Mouse (Mus musculus) ovary, postnatal 10 days (tissue): ENCODE measurements around the gene Crocc2.
"Not testable (repeated sequence)": the region's sequence is repeated elsewhere in the genome, so short reads cannot be mapped to it uniquely, and the experiment has no call there.

Experiments
- DNase-seq: peaks from one replicate; pipeline ENCODE4 v3.0.0; 2022; ENCODE audit warnings: low spot score

Crocc2 gene

DNA sequence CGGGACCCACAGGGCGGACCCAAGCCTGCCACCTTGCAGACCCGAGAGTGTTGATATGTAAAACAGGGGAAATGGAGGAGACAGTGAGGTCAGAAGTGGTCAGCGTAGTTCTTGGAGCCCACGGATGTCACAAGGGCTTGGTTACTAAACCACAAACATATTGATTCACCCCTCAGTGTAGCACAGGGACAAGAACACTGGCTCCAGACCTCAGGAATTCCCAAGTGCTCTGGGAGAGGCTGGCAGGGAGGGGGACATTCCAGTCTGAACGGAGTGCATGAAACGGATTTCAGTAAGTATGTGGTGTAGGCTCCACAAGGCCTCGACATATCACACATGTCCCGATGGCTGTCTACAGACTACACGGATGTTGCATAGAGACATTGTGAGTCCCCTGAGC lies 6.6 kb upstream of the Crocc2 start:
- no peak for DNase-seq

DNA sequence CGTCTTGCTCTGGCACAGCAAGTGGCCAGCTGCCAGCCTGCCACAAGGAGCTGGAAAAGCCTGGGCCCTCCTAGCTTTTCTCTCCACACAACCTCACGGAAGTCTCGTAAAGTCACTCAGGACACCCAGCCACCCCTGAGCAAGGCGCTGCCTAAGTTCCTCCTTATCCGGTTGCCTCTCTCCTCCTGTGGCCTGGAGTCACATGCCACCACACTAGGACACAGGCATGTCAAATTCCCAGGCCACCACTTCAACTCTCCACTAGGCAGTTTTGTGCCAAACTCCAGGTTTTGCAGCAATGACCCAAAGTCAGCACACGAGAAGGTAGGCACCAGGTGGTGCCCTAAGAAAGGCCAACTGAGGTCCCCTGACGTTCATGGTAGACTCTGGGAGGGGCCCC lies 5.9 kb upstream of the Crocc2 start:
- DNase-seq: no peak

DNA sequence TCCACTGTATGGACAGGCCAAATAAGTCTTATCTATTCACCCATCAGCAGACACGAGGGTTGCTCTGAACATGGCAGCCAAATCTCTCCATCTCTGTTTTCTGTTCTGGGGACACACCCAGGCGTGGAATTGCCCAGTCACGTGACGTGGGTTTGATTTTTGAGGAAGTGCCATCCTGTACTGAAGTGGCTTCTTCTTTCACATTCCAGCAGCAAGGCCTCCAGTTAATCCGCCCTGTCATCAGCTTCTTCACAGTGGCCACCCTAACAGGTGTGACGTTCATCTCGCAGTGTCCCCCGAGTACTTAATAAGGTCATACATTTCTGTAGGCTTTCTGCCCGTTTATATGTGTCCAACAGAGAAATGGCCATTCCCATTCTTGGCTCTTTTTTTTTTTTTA lies 3.1 kb upstream of the Crocc2 start:
- no peak for DNase-seq

DNA sequence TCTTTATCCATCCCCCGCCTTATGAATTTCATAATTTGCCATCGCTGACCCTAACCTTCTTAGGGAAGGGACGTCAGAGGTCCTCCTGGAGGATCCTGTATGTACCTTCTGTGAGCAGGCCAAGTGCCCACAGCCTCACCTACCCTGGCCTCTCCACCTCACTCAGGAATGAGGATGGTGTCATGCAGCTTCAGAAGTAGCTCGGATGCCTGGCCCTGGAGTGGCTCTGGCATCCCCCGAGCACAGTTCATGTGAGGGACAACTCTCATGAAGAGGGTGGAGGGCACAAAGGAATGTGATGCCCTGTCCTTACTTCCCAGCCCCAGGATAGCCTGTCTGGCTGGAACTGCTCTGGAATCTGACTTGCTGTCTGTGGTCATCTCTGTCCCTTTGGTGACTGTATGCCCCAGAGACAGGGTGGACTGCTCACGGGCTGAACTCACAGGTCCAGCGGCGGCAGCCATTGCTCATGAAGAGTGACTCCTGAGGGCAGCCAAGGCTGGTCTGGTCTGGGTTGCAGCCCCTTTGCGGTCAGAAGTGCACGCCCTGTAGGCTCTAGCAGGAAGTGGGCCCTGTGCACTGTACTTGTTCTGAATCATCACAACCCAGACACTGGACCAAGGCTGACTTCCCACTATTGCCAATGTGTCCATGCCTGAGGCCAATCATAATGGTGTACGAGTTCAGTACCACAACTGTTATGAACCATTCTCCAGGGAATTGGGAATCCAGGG lies 2.0 kb upstream of the Crocc2 start:
- DNase-seq: no peak

DNA sequence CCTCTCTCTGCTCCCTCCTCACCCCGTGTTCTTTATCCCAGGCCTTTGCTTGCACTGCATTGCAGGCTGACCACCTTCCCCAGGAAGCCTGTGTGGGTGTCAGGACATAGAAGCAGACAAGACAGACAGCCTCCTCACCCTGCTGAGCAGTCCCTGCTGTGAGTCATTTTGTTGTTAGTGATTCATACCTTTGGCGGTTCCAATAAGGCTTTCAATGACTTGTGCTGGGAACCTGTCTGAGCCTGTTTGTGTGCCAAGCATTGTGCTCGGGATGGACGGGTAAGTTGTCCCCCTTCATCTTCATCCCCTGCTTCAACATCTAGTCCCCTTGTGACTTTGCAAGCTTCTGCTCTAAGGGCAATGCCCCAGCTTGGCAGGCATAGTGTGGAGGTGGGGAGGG lies 5.1 kb downstream of the Crocc2 start:
- DNase-seq: no peak

DNA sequence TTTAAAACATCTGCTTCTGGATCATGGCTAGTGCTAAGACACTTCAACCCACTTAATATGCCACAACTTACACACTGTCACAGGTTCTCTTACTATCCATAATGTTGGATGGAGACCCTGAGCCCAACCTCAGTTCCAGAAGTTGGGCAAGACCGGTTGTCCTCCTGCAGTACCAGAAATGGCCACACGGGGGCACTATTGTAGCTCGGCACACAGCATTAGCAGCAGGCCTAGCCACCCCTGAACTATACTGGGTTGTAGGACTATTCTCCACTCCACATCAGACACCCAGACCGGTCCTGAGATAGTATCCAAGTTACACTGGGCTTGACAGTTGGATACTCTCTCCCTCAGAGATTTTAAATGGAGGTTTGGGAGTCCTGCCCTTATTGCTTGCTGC lies 5.9 kb downstream of the Crocc2 start:
- peak; percentile 87 for DNase-seq

DNA sequence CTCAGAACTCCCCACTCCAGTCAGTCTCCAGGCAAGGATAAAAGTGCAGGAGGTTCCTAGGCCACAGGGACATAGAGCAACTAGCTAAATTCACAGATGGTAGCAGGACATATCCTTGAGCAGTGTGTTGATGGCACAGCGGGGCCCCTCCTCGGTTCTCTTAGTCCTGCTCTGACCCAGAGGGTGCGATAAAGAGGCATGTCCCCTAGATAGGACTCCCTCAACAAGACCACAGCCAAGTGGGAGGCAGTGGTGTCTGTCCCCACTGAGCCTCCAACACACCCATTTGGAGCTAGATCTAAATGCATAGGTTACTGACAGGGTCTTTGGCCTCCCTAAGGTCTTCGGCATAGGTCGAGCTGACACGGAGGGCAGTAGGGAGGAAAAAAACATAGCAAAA lies 7.3 kb downstream of the Crocc2 start:
- no peak for DNase-seq

DNA sequence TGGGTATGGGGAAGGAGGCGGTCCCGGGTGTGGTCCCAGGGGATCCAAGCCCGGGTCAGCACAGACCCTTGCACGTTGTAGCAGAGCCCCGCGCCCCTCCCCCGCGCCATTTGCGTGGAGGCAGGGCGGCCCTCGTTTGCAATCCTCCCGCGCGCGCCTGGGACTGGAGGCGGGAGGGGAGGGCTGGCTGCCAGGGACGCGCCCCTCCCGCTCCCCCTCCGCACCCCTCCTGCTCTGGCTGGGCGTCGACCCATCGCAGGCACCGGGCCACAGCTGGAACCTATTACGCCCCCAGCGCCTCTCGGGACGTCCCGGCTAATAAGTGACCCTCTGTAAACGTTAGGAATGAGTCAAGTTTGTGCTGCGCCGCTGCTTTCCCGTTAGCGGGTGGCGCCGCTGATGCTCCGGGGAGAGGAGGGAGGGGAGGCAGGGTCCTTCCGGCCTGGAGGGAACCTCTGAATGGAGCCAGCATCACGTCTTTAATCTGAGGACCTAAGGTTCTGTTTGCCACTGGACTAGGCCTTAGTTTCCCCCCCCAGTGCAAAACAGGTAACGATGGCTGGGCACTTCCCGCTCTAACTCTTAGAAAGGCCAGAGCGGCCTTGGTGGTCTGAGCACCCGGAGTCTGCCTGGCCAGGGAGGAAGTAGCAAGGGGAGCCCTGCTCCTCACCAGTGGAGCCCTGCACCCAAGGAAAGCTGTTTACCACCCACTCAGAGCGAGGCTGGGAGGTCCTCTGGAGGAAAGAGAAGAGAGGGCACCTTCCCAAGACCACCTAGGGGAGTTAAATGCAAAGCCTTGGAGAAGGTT lies 8.2 kb downstream of the Crocc2 start:
- DNase-seq: peak; percentile 75

DNA sequence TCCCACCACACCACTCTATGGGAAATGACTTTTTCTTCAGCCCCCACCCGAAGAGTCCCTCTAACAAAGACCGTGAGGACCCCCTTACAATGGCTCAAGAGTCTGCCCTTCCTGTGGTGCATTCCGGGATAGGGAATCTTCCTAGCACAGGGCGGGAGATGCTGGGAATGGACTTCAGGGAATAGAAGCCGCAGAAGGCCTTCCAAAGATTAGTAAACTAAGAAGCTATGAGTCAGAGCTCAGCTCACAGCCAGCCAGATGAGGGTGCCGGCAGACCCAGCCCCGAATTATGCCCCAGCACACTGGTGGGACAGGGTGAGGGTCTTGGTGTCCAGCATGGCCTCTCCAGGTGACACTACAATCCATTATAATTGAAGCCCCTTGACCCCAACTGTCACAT lies 13.8 kb downstream of the Crocc2 start:
- no peak for DNase-seq

DNA sequence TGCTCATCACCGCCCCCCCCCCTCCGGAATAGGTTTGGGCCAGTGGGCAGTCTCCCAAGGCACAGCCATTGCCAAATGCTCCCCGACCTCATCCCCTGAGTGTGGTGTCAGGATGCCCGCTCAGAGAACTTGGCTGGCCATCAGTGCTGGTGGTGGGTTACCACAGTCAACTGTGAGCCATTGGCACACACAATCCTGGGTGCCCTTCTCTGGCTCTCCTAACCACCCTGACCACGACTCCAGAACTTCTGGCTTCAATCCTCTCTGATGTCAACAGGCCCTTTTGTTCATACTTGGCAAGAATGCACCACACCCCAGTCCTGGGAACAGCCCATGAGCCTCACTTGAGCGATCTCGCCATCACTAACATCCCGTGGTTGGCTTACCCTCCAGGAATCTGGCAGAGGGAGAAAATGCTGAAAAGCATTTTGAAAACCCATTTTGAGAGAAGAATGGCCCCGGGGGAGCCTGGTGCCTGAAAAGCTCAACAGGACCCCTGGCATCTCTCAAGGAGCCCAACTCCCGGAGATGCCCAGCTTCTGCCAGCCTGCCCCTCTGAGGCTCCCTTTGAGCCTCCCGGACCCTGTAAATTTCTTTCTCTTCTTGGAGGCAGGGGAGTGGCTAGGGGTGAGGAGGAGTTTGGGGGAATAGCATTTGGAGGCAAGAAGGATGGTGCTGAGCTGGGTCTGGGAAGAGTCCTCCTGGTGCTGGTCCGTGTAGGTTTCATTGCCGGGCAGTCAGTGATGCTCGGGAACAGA lies 15.7 kb downstream of the Crocc2 start:
- DNase-seq: no peak

DNA sequence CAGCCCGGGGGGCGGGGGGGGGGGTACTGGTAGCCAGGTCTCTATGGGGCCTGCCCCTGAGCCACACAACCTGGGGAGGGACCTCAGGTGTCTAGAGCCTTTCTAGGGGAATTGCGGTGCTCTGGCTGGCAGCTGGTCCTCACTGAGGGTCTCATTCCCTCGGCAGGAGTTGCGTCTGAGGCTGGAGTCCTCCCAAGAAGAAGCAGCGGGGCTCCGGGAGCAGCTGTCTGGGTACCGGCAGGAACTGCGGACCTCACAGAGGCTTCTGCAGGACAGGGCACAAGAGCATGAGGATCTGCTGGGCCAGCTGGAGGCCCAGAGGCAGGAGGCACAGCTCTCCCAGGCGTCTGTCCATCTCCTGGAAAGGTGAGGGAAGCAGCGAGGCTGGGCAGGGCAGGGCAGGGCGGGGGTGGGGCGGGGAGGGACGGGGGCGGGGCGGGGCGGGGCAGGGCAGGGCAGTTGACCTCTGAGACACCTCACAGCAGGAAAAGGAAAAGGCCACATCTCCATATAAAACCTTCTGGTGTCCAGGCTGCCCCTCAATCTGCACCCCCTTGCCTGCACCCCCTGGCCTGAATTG lies 22.3 kb downstream of the Crocc2 start:
- no peak for DNase-seq

DNA sequence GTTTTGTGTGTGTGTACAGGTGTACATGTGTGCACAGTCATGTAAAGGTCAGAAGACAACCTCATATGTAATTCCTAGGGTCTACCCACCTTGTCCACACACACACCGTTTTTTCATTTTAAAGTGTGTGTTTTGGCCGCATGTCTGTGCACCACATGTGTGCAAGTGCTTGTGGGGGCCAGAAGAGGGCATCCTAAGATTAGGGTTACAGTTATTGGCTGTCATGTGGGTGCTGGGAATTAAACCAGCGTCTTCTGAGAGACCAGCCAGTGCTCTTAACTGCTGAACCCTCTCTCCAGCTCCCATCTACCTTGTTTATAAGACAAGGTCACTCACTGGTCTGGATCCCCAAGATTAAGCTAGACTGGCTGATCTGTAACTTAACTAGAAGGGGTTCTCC lies 26.4 kb downstream of the Crocc2 start:
- DNase-seq: no peak

DNA sequence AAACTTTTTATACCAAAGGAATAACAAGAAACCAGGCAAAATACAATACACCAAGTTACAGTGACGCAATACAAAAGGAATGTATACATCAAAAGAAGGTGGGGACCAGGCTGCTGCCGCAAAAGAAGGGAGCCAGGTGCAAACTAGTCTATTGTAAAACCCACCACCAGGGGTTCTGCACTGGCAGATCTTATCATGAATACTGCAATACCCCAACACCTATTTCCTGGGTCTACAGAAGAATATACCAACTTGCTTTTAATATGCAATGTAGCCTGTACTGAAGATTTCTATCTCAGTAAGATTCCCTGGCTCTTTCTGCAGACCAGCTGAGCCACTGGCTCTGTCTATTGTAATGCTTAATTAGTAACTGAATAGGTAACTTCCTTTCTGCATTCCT lies 28.9 kb downstream of the Crocc2 start:
- DNase-seq: not testable (repeated sequence)

DNA sequence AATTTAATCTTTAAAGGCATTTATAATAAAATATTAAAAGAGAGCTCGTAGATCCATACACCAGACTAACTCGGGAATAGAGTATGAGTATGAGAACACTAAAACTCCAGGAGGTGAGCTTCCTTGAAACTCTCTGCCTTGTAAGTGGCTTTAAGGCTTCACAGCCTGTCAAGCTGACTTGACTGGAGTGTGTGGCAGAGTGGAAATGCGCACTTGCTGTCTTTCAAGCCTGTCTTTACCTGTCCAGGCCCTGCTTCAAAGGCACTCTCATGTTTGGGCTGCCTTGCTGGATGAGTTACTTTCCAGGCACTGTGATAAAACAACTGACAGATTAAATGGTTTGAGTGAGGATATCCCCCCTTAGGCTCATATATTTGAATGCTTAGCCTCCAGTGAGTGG lies 29.4 kb downstream of the Crocc2 start:
- no peak for DNase-seq

DNA sequence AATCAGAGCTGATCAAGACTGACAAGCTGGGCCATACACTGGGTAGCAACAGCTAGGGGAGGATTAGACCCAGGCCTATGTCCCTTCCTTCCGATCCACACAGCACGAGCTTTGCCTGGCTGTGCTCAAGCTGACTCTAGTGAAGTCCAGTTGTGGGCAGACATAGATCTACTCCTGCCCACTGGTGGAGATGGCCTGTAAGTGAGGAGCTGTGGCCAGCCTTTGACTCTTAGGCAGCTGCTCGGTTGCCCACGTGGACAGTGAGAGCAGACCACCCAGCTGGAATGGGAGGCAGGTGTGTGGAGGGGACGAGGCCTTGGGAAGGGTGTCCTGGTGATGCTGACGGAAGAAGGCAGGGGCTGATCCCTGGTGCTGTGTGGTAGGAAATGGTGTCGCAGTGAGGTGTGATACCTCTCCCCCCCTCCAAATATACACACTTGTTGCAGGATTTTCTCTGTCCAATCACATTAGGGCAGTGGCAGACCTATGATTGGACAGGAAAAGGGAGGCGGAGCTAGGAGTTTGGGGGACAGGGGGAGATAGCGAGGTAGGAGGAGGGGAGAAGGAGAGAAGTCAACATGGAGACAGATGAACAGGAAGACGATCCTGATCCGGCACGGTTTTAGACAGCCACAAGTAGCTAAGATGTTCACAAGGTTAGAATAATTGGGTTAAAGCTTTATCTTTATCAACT lies 37.9 kb downstream of the Crocc2 start:
- no peak for DNase-seq

DNA sequence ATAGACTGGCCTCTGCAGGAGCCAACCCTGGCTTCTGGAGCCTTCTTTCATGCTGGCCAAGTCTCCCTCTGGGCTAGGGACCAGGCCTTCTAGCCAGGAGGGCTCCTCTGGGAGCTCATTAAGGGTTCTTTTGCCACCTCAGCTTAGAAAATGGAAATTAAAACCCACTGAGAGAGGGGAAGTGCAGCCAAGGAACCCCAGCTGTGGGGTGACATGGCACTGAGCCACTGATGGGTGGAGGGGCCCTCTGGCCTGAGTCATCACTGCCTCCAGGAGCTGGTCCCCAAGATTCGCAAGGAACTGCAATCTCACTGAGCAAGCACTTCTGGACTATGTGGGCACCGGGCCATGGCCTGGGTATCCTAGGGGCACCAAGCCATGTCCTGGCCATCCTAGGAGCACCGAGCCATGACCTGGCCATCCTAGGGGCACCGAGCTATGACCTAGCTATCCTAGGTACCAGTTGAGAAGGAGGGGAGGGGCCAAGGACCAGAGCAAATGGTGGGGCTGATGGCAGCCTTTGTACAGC lies 39.1 kb downstream of the Crocc2 start:
- DNase-seq: no peak

DNA sequence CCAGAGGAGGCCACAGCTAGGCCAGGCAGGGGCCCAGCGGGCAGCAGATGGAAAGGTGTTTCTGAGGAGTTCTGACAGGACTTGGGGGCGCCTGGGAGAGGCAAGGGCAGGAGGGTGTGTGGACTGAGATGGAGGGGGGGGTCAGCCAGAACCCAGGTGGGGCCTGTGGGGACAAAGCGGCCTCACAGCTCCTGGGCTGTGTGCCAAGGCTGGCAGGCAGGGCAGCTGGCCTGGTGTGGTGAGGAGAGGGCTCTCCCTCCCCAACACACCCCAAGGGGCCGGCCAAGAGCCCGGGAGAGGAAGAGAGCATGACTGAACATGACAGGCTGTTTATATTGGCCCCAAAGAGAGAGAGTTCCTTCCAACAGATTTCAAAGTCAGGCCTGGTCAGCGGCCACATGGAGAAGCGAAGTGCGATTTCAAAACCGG lies 41.7 kb downstream of the Crocc2 start:
- peak; percentile 63 for DNase-seq

DNA sequence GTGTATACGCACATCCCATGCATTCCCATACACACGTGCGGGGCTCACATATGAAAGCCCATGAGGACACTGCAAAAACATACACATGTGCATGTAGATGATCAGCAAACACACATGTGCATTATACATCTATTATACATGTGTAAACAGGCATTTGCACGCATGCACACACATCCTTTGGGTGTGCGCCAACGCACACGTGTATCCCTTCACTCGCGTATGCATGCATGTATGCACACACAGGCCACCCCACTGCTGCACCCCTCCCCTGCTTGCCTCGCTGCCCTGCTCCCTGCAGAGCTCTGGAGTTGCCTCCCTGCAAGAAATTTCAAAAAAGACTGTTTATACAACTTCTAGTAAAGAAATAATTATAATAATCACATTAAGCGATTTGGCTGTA lies 42.5 kb downstream of the Crocc2 start:
- DNase-seq: no peak

DNA sequence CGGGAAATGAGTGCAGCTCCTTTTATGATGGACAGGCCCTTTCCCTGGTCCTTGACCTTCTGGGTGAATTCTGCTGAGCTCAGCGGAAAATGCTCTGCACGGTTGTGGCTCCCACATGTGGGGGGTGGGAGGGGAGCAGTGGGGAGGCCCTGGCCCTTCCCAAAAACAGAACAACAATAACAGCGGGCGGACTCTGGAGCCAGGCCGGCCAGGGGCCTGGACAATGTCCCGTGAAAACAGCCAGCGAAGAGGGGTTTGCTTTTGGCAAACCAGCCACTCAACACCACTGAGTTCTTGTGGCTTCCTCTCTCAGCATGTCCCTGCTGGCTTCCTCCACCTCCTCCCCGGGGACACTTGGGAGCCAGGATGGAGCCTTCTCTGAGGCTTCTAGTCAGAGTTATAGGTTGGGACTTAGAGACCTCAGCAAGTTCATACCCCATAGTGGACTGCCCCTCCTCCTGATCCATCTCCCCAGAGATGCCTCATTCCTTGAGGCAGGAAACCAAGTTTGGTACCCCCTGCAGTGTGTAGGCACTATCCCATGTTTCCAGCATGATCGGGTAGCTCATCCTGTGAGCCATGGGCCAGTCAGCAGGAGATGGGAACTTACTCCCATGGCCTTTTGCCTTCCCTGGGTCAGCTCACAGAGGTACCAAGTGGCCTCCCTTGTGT lies 43.2 kb downstream of the Crocc2 start:
- no peak for DNase-seq

DNA sequence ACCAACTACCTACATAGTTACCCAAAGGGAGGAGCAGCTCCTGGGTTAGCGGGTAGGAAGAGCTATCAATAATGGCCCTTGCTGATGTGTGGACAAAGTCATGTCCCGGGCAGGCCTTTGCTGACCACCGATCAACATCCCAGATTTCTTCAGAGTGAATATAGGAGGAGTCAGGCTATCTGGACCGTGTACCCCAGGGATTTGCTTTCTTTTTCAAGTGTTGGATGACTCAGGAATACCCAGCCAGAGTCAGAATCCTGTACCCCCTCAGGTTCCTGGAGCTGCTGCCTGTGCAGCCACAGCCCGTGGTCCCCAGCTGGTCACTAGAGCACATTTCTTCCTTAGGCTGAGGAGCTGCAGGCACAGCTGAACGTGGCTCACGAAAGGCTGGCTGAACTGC lies 43.9 kb downstream of the Crocc2 start:
- no peak for DNase-seq

DNA sequence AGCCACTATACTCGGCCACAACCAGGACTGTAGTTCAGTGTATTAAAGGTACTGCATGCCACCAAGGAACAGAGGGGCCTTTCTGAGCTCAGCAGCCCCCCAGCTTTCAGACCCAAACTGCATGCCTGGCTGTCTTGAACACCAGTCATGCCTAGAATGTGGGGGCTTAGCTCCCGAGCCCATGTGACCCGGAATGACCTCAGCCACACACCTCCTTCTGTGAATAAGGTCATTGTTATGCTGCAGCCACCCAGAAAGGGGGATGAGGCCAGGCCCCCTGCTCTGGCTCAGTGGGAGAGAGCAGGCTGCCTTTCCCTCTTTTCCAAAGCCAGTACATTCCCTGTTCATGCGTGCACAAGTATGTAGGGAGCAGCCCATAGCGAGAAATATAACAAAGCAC lies 46.1 kb downstream of the Crocc2 start:
- no peak for DNase-seq
